Mouse (Mus musculus): ENCODE measurements around the gene Gm5724.

GRCm38 (mm10) chr6:141691246-141691645 lies 82.4 kb downstream of the Gm5724 start:
- no peak for TF ChIP-seq POLR2A (IDR thresholded peaks at IDR 0.05; ENCODE audit: extremely low read depth, insufficient read depth, low read length)
- no peak for TF ChIP-seq CTCF (IDR thresholded peaks at IDR 0.05; ENCODE audit: extremely low read depth, insufficient read depth, low read length)

All from cortical plate, adult 2 months (tissue).